Mouse (Mus musculus) mouse embryonic stem cell (cell line): Measurements from ENCODE around the gene Rhog.

Source experiments
- in situ Hi-C, 2 experiments: fragments of 300-500 bp; cut with MboI; formaldehyde crosslinking; loops; 1 replicate in 1 of 2; 3 replicates in 1 of 2; pipeline ENCODE4 v1.14.3; 2019 to 2020; ENCODE audit warnings: low sequenced_read_pairs in 2 of 2, low pct_unique_long_range_greater_than_20kb in 1 of 2, mixed read lengths in 1 of 2; ENCODE audit not compliant: unreplicated experiment in 1 of 2

The Rhog gene

DNA sequence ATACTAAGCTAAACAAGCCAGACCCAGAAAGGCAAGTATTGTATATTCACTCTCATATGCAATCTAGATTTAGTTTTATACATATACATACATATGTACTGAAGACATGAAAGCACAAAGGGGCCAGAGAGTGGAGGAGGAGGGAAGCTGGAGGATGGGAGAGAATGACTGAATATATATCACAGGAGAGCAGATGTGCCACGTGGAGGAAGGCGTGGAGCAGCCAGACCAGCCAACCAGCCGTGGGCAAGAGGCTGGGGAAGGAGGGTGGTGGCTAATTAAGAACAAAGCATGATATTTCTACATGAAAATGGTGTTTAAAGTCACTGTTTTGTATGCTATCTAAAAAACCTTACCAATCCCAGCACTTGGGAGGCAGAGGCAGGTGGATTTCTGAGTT, 2.9 kb upstream of the Rhog start:
- in situ Hi-C loops = no loop called here

- in situ Hi-C loops = no loop called here
Measured at GRCm38 (mm10) chr7:102258189-102258588, 2.3 kb upstream of the Rhog start.

GRCm38 (mm10) chr7:102256636-102257035, 782 bp upstream of the Rhog start:
- in situ Hi-C loops = no loop called here

DNA sequence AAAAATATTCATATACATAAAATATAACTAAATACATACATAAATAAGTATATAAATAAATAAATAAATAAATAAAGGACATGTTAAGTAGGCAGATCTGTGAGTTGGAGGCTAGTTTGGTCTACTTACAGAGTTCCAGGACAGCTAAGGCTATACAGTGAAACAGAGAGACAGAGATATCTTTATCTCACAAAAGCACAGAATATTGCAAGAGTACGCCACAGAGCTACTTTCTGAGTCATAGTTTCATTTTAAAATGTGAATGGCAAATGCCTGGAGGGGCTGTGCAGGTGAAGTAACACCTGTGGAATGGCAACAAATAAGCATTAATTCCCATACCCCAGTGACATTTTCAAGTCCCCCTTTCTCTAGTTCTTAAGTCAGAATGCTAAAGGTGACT, 2.2 kb downstream of the Rhog start:
- in situ Hi-C loops = no loop called here

- in situ Hi-C loops = no loop called here
Measured at GRCm38 (mm10) chr7:102250631-102251214, 5.1 kb downstream of the Rhog start.

DNA sequence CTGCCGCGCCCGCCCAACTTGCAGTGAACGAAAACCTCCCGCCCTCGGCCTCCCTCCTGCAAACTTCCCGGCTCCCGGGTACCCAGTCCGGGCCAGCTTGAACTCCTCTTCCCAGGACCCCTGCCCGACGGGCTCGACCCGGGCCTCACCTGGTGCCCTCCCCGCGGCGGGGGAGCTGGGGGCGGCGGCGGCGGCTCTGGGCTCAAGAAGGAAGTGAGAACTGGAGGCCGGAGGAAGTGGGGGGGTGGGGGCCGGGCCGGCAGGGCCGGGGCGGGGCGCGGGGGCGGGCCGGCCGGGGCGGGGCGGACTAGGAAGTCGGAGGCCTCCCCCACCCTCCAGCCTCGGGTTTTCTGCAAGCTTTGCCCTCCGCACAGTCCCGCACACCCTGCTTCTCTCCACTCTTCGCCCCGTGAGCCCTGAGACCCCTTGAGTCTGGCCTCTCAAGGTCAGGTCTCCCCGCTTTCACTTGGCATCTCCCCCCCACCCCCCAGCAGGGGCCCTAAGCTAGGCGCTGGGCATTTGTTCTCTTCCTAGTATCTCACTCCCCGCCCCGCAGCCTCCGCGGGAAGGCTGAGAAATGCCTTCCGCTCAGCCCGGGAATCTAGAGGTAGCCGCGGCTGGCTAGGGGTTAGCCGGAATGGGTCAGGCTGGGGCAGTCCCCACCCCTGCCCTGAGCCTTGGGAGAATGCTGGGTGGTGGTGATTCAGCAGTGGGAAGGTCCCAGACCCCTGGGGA, 5.8 kb downstream of the Rhog start:
- in situ Hi-C loops = no loop called here

GRCm38 (mm10) chr7:102249531-102249895, 6.3 kb downstream of the Rhog start:
- in situ Hi-C loops = no loop called here

- in situ Hi-C loops = no loop called here
Measured at GRCm38 (mm10) chr7:102248691-102249404, 7.0 kb downstream of the Rhog start.

- in situ Hi-C loops = no loop called here
Measured at GRCm38 (mm10) chr7:102246956-102247797, 8.7 kb downstream of the Rhog start.

DNA sequence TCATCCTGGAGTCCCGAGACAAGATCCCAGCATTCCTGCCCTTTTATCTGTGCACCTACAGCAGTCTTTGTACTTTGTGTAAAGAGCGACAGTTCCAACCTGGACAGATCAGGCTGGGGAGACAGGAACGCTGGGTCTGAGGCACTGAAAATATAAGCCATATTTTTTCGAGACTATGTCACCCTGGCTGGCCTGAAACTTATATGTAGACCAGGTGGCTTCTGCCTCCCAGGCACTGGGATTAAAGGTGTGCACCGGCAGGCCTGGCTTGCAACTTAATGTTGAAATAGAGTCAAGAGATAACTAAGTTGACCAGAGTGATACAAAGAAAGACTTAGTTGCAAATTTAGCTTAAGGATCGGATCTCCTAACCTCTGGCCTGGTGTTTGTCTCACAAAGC, 9.6 kb downstream of the Rhog start:
- in situ Hi-C loops = no loop called here

- in situ Hi-C loops = no loop called here
Measured at GRCm38 (mm10) chr7:102245775-102246174, 10.1 kb downstream of the Rhog start.

DNA sequence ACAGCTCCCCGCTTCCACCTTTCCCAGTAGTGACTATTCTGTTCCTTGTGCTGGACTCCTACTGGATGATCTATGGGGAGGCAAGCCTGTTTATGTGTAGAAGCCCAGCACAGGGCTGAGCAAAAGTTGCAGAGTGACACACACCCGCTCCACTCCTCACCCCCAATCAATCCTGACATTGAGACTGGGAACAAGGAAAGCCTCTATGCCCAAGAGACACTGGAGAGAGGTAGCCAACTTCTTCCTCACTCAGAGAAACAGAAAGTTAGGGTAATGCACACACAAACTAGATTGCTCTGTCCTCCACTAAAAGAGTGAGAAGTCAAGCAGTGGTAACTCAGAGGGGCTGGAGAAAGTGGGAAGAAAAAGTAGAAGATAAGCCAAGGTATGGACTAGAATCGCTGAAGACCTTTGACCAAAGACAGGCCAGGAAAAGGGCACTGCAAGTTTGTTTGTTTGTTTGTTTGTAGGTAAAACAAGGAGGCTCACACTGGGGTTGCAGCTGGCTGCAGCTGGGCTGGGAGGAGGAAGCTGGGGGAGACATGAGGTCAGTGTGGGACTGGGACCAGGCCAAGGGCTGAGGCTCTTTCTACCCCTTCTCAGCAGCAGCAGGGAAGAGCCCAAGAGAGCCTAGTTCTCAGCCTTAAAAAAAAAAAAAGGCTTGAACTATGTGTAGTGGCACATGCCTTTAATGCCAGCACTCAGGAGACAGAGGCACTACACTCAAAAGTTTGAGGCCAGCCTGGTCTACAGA, 10.9 kb downstream of the Rhog start:
- in situ Hi-C loops = no loop called here

GRCm38 (mm10) chr7:102243870-102244269, 12.0 kb downstream of the Rhog start:
- in situ Hi-C loops = no loop called here

DNA sequence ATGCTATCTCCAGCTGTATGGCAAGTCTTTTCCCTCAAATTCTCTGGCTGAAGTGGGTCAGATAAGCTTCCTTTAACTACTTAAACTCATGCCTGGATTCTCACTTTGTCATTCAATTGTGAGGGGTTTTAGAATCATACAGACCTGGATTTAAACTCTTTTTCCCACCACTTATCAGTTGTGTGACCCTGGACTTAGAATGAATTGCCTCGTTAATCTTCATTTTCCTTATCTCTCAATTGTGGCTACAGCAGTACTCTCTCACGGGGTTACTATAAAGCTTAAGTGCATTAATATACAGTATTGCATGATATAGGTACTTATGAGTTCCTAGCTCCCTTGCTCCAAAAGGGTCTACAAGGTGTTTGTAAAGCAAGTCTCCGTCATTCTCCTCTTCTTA, 12.9 kb downstream of the Rhog start:
- in situ Hi-C loops = no loop called here

DNA sequence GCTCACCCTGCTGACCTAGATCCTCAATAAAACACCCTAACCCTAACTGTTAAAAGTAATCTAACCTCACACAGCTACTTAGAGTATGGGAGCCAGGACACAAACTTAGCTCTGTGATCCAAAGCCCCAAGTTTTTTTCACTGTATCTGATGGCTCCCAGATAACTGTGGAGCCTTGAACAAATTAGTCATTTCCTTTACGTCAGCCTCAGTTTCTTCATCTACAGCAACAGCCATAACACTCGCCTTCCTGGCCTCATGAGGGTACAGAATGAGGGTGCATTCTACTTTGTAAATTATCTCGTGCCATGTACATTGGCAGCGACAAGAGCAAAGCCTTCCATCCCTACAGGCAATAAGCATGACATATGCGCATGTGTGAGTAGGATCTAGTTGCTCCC, 13.5 kb downstream of the Rhog start:
- in situ Hi-C loops = no loop called here

- in situ Hi-C loops = no loop called here
Measured at GRCm38 (mm10) chr7:102239591-102239990, 16.3 kb downstream of the Rhog start.

DNA sequence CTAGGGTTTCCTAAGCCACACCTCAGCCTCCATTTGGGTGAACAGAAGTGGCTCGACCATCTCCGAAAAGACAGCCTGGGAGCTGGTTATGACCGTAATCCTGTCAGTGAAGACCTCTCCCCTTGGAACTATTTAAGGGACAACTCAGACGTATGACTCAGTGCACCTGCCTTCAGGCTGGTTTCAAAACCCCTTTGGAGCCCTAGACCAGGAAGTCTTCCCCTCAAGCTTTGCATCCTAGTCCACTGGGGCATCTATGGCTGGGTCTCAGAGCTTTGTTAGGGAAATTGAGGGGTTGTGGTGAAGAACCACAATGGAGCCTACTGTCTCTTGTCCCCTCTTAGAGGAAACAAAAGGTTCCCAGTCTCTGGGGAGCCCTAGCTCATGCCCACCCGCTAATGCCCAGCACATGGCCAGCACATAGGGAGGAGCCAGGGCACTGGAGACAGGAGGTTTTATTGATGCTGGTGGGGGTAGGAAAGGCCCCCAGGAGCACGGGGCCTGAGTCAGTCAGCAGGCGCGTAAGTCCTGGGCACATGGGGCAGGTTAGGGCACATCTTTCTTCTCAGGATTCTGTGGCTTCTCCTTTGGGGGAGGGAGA, 17.1 kb downstream of the Rhog start:
- in situ Hi-C loops = no loop called here

- in situ Hi-C loops = no loop called here
Measured at GRCm38 (mm10) chr7:102233059-102233458, 22.8 kb downstream of the Rhog start.
